10 mouse cellular contexts compared by ENCODE assay signal in the genomic region with DNA sequence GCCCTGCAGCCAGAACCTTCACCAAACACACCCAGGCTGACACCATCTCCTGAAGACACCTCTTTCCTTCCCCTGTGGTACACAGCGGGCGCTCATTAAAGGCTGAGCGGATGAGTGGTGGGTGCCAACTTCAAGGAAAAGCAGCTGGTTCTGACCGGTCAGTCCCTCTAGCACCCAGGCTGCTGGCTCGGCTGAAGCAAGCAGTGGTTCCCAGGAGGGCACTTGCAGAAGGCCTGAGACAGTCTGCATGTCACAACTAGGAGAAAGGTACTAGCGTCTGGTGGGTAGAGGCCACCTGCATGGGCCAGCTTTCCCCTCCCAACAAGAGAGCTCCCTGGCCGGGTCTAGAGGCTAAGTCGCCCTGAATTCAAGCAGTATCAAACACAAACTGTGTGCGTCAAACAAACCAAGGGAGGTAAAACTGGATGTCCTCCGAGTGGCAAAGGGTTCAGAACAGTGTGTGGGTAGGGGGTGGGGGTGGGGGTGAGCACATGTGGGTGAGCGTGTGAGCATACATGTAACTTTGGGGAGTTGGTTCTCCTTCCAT. TPM values are rescaled to one million over a fixed set of nuclear protein-coding genes. Genes with fewer than 3 reads are reported as not detected.
A peak's percentile ranks its signal among the peaks of the same experiment; 100 is the strongest.
DNase-seq lines count a peak whose midpoint lies in the region; ATAC-seq and TF ChIP-seq lines count a peak whose summit lies in the region.
"Had no signal": no experiment of that assay in that cellular context is flagged by ENCODE, and none has a peak within 500 bp of the region (broad histone marks: within the 10 kb centered on the region; RNA-seq: fewer than 3 reads in every experiment).

No protein-coding gene starts in this region.

- WGBS in forebrain, embryonic 15.5 days = 77% methylated on average over 11 of the region's 11 CpGs
- 83% methylated on average over 11 of the region's 11 CpGs for WGBS in forebrain, embryonic 10.5 days
- 65% methylated on average over 11 of the region's 11 CpGs for WGBS in lung, embryonic 14.5 days
- WGBS in hindbrain, postnatal 0 days = 68% methylated on average over 11 of the region's 11 CpGs
- 74% methylated on average over 11 of the region's 11 CpGs for WGBS in stomach, embryonic 15.5 days

- H3K4me3 ChIP-seq in forebrain, embryonic 15.5 days = no peak overlapping the region
- no peak overlapping the region for H3K4me3 ChIP-seq in forebrain, embryonic 10.5 days
- H3K4me3 ChIP-seq in lung, embryonic 14.5 days (ENCODE audit: low read depth, low read length) = peak overlapping the region; percentile 4; the same call in 1 of the 2 replicates
- no peak overlapping the region for H3K4me3 ChIP-seq in hindbrain, postnatal 0 days (ENCODE audit: low read length)
- H3K4me3 ChIP-seq in stomach, embryonic 15.5 days (replicated peaks) = peak overlapping the region; percentile 94; the same call in 1 of the 2 replicates
- H3K4me3 ChIP-seq: megakaryocyte, embryonic 14.5 days had no signal

- no peak for ATAC-seq in forebrain, embryonic 15.5 days (replicated peaks)
- ATAC-seq in lung, embryonic 14.5 days (ENCODE audit: insufficient read depth) = no peak
- ATAC-seq in hindbrain, postnatal 0 days = no peak
- ATAC-seq in stomach, embryonic 15.5 days (ENCODE audit: insufficient read depth, low FRiP score, low read depth) = no peak

- no peaks in the 10 kb centered on the region for H3K9me3 ChIP-seq in forebrain, embryonic 15.5 days
- H3K9me3 ChIP-seq in forebrain, embryonic 10.5 days = no peaks in the 10 kb centered on the region
- H3K9me3 ChIP-seq in lung, embryonic 14.5 days (ENCODE audit: low read depth, low read length) = no peaks in the 10 kb centered on the region
- H3K9me3 ChIP-seq in hindbrain, postnatal 0 days (ENCODE audit: low read length) = no peaks in the 10 kb centered on the region
- H3K9me3 ChIP-seq in stomach, embryonic 15.5 days = no peaks in the 10 kb centered on the region
- H3K9me3 ChIP-seq: megakaryocyte, embryonic 14.5 days had no signal

- 0 out of 2 replicates have a peak overlapping the region, but pooled peaks have one; percentile 4 for H3K4me2 ChIP-seq in forebrain, embryonic 15.5 days (replicated peaks)
- H3K4me2 ChIP-seq in lung, embryonic 14.5 days = peak overlapping the region; percentile 88
- 0 out of 2 replicates have a peak overlapping the region, but pooled peaks have one; percentile 4 for H3K4me2 ChIP-seq in hindbrain, postnatal 0 days (ENCODE audit: low read depth, low read length)
- H3K4me2 ChIP-seq in stomach, embryonic 15.5 days = peak overlapping the region; percentile 79

- H3K4me1 ChIP-seq in forebrain, embryonic 15.5 days = peaks cover 66% of the 10 kb centered on the region
- peaks cover 66% of the 10 kb centered on the region for H3K4me1 ChIP-seq in forebrain, embryonic 10.5 days
- peaks cover 12% of the 10 kb centered on the region for H3K4me1 ChIP-seq in lung, embryonic 14.5 days (ENCODE audit: insufficient read depth)
- peaks cover 32% of the 10 kb centered on the region for H3K4me1 ChIP-seq in hindbrain, postnatal 0 days (ENCODE audit: insufficient read depth, low read length)
- H3K4me1 ChIP-seq in stomach, embryonic 15.5 days = peaks cover 66% of the 10 kb centered on the region

- no peaks in the 10 kb centered on the region for H3K36me3 ChIP-seq in forebrain, embryonic 15.5 days
- no peaks in the 10 kb centered on the region for H3K36me3 ChIP-seq in forebrain, embryonic 10.5 days (replicated peaks)
- H3K36me3 ChIP-seq in lung, embryonic 14.5 days (ENCODE audit: insufficient read depth) = no peaks in the 10 kb centered on the region
- no peaks in the 10 kb centered on the region for H3K36me3 ChIP-seq in hindbrain, postnatal 0 days (ENCODE audit: insufficient read depth, low read length)
- H3K36me3 ChIP-seq in stomach, embryonic 15.5 days = no peaks in the 10 kb centered on the region

- TF ChIP-seq CTCF in lung, embryonic 14.5 days (IDR thresholded peaks at IDR 0.05; ENCODE audit: low read depth) = no peak
- no peak for TF ChIP-seq CTCF in hindbrain, postnatal 0 days (IDR thresholded peaks at IDR 0.05; ENCODE audit: low read depth)

- no peak overlapping the region for H3K27ac ChIP-seq in forebrain, embryonic 15.5 days (replicated peaks)
- no peak overlapping the region for H3K27ac ChIP-seq in forebrain, embryonic 10.5 days
- H3K27ac ChIP-seq in lung, embryonic 14.5 days (ENCODE audit: low read depth) = no peak overlapping the region
- H3K27ac ChIP-seq in hindbrain, postnatal 0 days = no peak overlapping the region
- H3K27ac ChIP-seq in stomach, embryonic 15.5 days = no peak overlapping the region
- H3K27ac ChIP-seq: kidney, postnatal 0 days had no signal

- H3K9ac ChIP-seq in forebrain, embryonic 15.5 days (replicated peaks) = no peak overlapping the region
- H3K9ac ChIP-seq in lung, embryonic 14.5 days = peak overlapping the region; percentile 8; the same call in 1 of the 2 replicates
- no peak overlapping the region for H3K9ac ChIP-seq in hindbrain, postnatal 0 days (replicated peaks; ENCODE audit: low read length)
- H3K9ac ChIP-seq in stomach, embryonic 15.5 days = 0 out of 2 replicates have a peak overlapping the region, but pooled peaks have one; percentile 0

- intact Hi-C loops in left cerebral cortex, postnatal 36 days (cut with DNase I) = loop anchor here (2.0 kb wide), 1 partner anchor 42 kb away; no protein-coding TSS in a partner anchor

- DNase-seq in forebrain, embryonic 10.5 days (ENCODE audit: extremely low spot score, low spot score) = no peak
- DNase-seq in lung, embryonic 14.5 days = no peak
- DNase-seq in lung, adult 18-20 months = no peak
- no peak for DNase-seq in hindbrain, postnatal 0 days (ENCODE audit: low spot score)
- DNase-seq in layer of hippocampus, postnatal 14 days (ENCODE audit: low spot score in 2 of 2) = no peak
- no peak for DNase-seq in left cerebral cortex, postnatal 36 days (ENCODE audit: low spot score in 2 of 2)

- no peaks in the 10 kb centered on the region for H3K27me3 ChIP-seq in forebrain, embryonic 15.5 days
- H3K27me3 ChIP-seq in forebrain, embryonic 10.5 days (ENCODE audit: poor library complexity, severe bottlenecking) = peaks cover 72% of the 10 kb centered on the region
- no peaks in the 10 kb centered on the region for H3K27me3 ChIP-seq in lung, embryonic 14.5 days (ENCODE audit: insufficient read depth, low read length)
- no peaks in the 10 kb centered on the region for H3K27me3 ChIP-seq in hindbrain, postnatal 0 days (ENCODE audit: insufficient read depth, low read length)
- H3K27me3 ChIP-seq in stomach, embryonic 15.5 days (replicated peaks) = no peaks in the 10 kb centered on the region

RNA-seq across cellular contexts. Expression of a gene that starts 3.9 kb away (rescaled TPM):
- 6.8 and 7.5 TPM in 2 replicates for polyA plus RNA-seq in forebrain, embryonic 15.5 days (2015; fragmentation: Nextera tagmentation; extraction: Ambion mirVana)
- 1.3 and 1.8 TPM in 2 replicates for polyA plus RNA-seq in forebrain, embryonic 10.5 days (2016; fragmentation: Nextera tagmentation; extraction: Ambion mirVana)
- 8.9 and 9.0 TPM in 2 replicates for polyA plus RNA-seq in lung, embryonic 14.5 days (2014; fragmentation: Nextera tagmentation; extraction: Ambion mirVana)
- total RNA-seq in hindbrain, postnatal 0 days (2014; rRNA removed) = 7.7 and 16.0 TPM in 2 replicates
- 2.6 and 3.0 TPM in 2 replicates for polyA plus RNA-seq in hindbrain, postnatal 0 days (2015; fragmentation: Nextera tagmentation; extraction: Ambion mirVana)
- polyA plus RNA-seq in stomach, embryonic 15.5 days (2015; fragmentation: Nextera tagmentation; extraction: Ambion mirVana) = 7.3 and 7.5 TPM in 2 replicates
- total RNA-seq in layer of hippocampus, postnatal 14 days (2021) = 10 to 100 TPM; 28.6 to 35.0 TPM
- 10 to 100 TPM; 38.2 to 50.7 TPM for total RNA-seq in left cerebral cortex, postnatal 36 days (2021)

RNA-seq across cellular contexts. Expression of a gene that starts 53.7 kb away (rescaled TPM):
- polyA plus RNA-seq in forebrain, embryonic 15.5 days (2015; fragmentation: Nextera tagmentation; extraction: Ambion mirVana) = 0.11 and 0.23 TPM in 2 replicates
- polyA plus RNA-seq in forebrain, embryonic 10.5 days (2016; fragmentation: Nextera tagmentation; extraction: Ambion mirVana) = not detected in 2 replicates
- polyA plus RNA-seq in lung, embryonic 14.5 days (2014; fragmentation: Nextera tagmentation; extraction: Ambion mirVana) = 0.34 and 0.41 TPM in 2 replicates
- not detected in 2 replicates for total RNA-seq in hindbrain, postnatal 0 days (2014; rRNA removed)
- polyA plus RNA-seq in hindbrain, postnatal 0 days (2015; fragmentation: Nextera tagmentation; extraction: Ambion mirVana) = 0.58 and 0.68 TPM in 2 replicates
- polyA plus RNA-seq in stomach, embryonic 15.5 days (2015; fragmentation: Nextera tagmentation; extraction: Ambion mirVana) = 0.93 and 1.3 TPM in 2 replicates
- total RNA-seq in layer of hippocampus, postnatal 14 days (2021) = not detected
- total RNA-seq in left cerebral cortex, postnatal 36 days (2021) = not detected

Comparison
In these comparisons a context has a peak if more than half of its experiments do, and no peak if none do; other contexts are left out.
1. H3K4me2 ChIP-seq: peak in every context shown above with its lines; median percentile 88 in lung, embryonic 14.5 days; 79 in stomach, embryonic 15.5 days; 4 in forebrain, embryonic 15.5 days; 4 in hindbrain, postnatal 0 days.
2. H3K4me3 ChIP-seq: peak in lung, embryonic 14.5 days (single experiment) and stomach, embryonic 15.5 days (single experiment); none in forebrain, embryonic 15.5 days (single experiment), forebrain, embryonic 10.5 days (single experiment) and hindbrain, postnatal 0 days (single experiment).
3. H3K9ac ChIP-seq: peak in lung, embryonic 14.5 days (single experiment) and stomach, embryonic 15.5 days (single experiment); none in forebrain, embryonic 15.5 days (single experiment) and hindbrain, postnatal 0 days (single experiment).